Mouse (Mus musculus) testis, adult 2 months (tissue): ENCODE measurements around the gene B230104I21Rik.

ENCODE experiments used
- CTCF ChIP-seq: fragments of 200-500 bp; IDR thresholded peaks from 2 replicates; pipeline ENCODE4 v1.5.1; 2012; ENCODE audit warnings: low read depth, mild to moderate bottlenecking, inconsistent platforms, low read length, moderate library complexity; ENCODE audit not compliant: control insufficient read depth, insufficient read depth, insufficient replicate concordance
- POLR2A ChIP-seq: fragments of 200-500 bp; IDR thresholded peaks from 2 replicates; pipeline ENCODE4 v1.6.1; 2012; ENCODE audit warnings: low read depth, mild to moderate bottlenecking, inconsistent platforms, low read length, moderate library complexity; ENCODE audit not compliant: control insufficient read depth

DNA sequence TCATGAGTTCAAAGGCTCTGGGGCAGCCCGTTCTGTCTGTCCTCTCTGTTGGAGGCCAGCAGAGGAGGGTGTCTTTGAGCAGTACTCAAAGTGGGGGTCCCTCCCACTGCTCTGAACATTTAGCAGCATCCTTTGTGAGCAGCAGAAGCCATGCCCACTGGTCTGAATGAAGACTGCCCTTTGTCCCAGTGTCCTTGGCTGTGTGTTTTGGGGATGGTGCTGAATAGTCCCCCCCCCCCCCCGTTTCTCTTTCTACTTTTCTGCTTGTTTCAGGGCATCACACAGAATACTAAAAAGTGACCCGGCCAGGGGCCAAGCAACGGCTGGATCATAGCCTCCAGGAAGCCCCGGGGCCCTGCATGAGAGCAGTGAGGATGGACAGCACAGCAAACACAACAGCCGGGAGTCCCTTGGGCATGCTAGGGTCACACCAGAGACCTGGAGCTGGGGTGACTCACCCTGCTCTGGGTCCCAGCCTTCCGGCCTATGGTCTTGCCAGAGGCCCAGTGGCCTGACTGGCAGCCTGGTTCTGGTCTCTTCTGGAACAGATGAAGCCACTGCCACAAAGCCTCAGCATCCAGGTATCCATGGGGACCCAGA lies 58.3 kb downstream of the B230104I21Rik start:
- TF ChIP-seq CTCF (no peak), POLR2A (no peak)
